Mouse (Mus musculus) spleen, adult 2 months (tissue): ENCODE measurements around the gene Bicra.

Experiments
- CTCF ChIP-seq: fragments of 200-500 bp; IDR thresholded peaks from 2 replicates; pipeline ENCODE4 v1.5.1; 2011; ENCODE audit warnings: mild to moderate bottlenecking, inconsistent platforms; ENCODE audit not compliant: insufficient read depth, insufficient read length, insufficient replicate concordance; ENCODE audit errors: extremely low read depth
- POLR2A ChIP-seq: fragments of 200-500 bp; IDR thresholded peaks from 2 replicates; pipeline ENCODE4 v1.6.1; 2011; ENCODE audit warnings: low read depth, low read length, inconsistent platforms

GRCm38 (mm10) chr7:15987661-15988356, 59.9 kb downstream of the Bicra start:
- no peak for TF ChIP-seq CTCF
- no peak for TF ChIP-seq POLR2A
